Mouse (Mus musculus): ENCODE data around the gene Necap2. TPM values are rescaled to one million over a fixed set of nuclear protein-coding genes. Genes with fewer than 3 reads are reported as not detected.

Necap2 gene
- polyA plus RNA-seq, 1 experiment from 2014 or later, result 43.2 TPM

GRCm38 (mm10) chr4:141059616-141060425, 18.3 kb downstream of the Necap2 start:
- peak overlapping the region; percentile 86 for H3K4me2 ChIP-seq
- peak overlapping the region; percentile 89 for H3K9ac ChIP-seq
- peaks cover 21% of the 10 kb centered on the region for H3K36me3 ChIP-seq
- ATAC-seq (ENCODE audit: insufficient number of reproducible peaks, low FRiP score), result peak; percentile 52
- peak overlapping the region; percentile 91 for H3K27ac ChIP-seq (ENCODE audit: poor library complexity, severe bottlenecking)
- no peaks in the 10 kb centered on the region for H3K9me3 ChIP-seq (replicated peaks)
- WGBS, result 3% methylated on average over 32 of the region's 32 CpGs
- no peaks in the 10 kb centered on the region for H3K27me3 ChIP-seq (replicated peaks)
- H3K4me1 ChIP-seq (replicated peaks), result peaks cover 9% of the 10 kb centered on the region
- H3K4me3 ChIP-seq, result peak overlapping the region; percentile 71

GRCm38 (mm10) chr4:141058835-141059234, 19.3 kb downstream of the Necap2 start:
- no peak for ATAC-seq (ENCODE audit: insufficient number of reproducible peaks, low FRiP score)
- H3K27ac ChIP-seq (ENCODE audit: poor library complexity, severe bottlenecking), result no peak overlapping the region
- WGBS, result 78% methylated on average over 9 of the region's 9 CpGs
- no peak overlapping the region for H3K9ac ChIP-seq
- no peak overlapping the region for H3K4me2 ChIP-seq
- H3K4me3 ChIP-seq, result no peak overlapping the region
- no peaks in the 10 kb centered on the region for H3K9me3 ChIP-seq (replicated peaks)
- H3K27me3 ChIP-seq (replicated peaks), result no peaks in the 10 kb centered on the region
- peaks cover 25% of the 10 kb centered on the region for H3K36me3 ChIP-seq
- H3K4me1 ChIP-seq (replicated peaks), result peaks cover 14% of the 10 kb centered on the region

- Histone ChIP-seq H3K4me2 (no peak overlapping the region), H3K27me3 (replicated peaks) (no peaks in the 10 kb centered on the region), H3K4me1 (replicated peaks) (peaks cover 28% of the 10 kb centered on the region), H3K9ac (no peak overlapping the region), H3K36me3 (peaks cover 30% of the 10 kb centered on the region), H3K4me3 (no peak overlapping the region), H3K9me3 (replicated peaks) (no peaks in the 10 kb centered on the region), H3K27ac (ENCODE audit: poor library complexity, severe bottlenecking) (no peak overlapping the region)
- WGBS, result 94% methylated on average over 10 of the region's 10 CpGs
- ATAC-seq (ENCODE audit: insufficient number of reproducible peaks, low FRiP score), result no peak
These were observed 21.2 kb downstream of the Necap2 start for GRCm38 (mm10) chr4:141056970-141057369.

GRCm38 (mm10) chr4:141053568-141054161, 24.5 kb downstream of the Necap2 start:
- Histone ChIP-seq H3K4me2 (peak overlapping the region; percentile 49), H3K9me3 (replicated peaks) (no peaks in the 10 kb centered on the region), H3K27ac (ENCODE audit: poor library complexity, severe bottlenecking) (peak overlapping the region; percentile 55), H3K36me3 (peaks cover 36% of the 10 kb centered on the region), H3K9ac (peak overlapping the region; percentile 61), H3K27me3 (replicated peaks) (no peaks in the 10 kb centered on the region), H3K4me1 (replicated peaks) (peaks cover 19% of the 10 kb centered on the region), H3K4me3 (no peak overlapping the region)
- peak; percentile 10; the same call in 1 of the 2 replicates for ATAC-seq (ENCODE audit: insufficient number of reproducible peaks, low FRiP score)
- WGBS, result 37% methylated on average over 17 of the region's 17 CpGs

- 43% methylated on average over 8 of the region's 8 CpGs for WGBS
- Histone ChIP-seq H3K36me3 (peaks cover 36% of the 10 kb centered on the region), H3K4me3 (no peak overlapping the region), H3K27ac (ENCODE audit: poor library complexity, severe bottlenecking) (peak overlapping the region; percentile 55), H3K4me1 (replicated peaks) (peaks cover 19% of the 10 kb centered on the region), H3K27me3 (replicated peaks) (no peaks in the 10 kb centered on the region), H3K9me3 (replicated peaks) (no peaks in the 10 kb centered on the region), H3K9ac (peak overlapping the region; percentile 61), H3K4me2 (peak overlapping the region; percentile 49)
- ATAC-seq (ENCODE audit: insufficient number of reproducible peaks, low FRiP score), result peak; percentile 6; the same call in 1 of the 2 replicates
These were observed 25.0 kb downstream of the Necap2 start for GRCm38 (mm10) chr4:141053138-141053537.

- no peak for ATAC-seq (ENCODE audit: insufficient number of reproducible peaks, low FRiP score)
- 83% methylated on average over 12 of the region's 12 CpGs for WGBS
- Histone ChIP-seq H3K4me1 (replicated peaks) (peaks cover 19% of the 10 kb centered on the region), H3K27me3 (replicated peaks) (no peaks in the 10 kb centered on the region), H3K4me2 (no peak overlapping the region), H3K27ac (ENCODE audit: poor library complexity, severe bottlenecking) (0 out of 2 replicates have a peak overlapping the region, but pooled peaks have one; percentile 55), H3K4me3 (no peak overlapping the region), H3K36me3 (peaks cover 37% of the 10 kb centered on the region), H3K9me3 (replicated peaks) (no peaks in the 10 kb centered on the region), H3K9ac (0 out of 2 replicates have a peak overlapping the region, but pooled peaks have one; percentile 61)
These were observed 25.7 kb downstream of the Necap2 start for GRCm38 (mm10) chr4:141052442-141052841.

GRCm38 (mm10) chr4:141049476-141049835, 28.7 kb downstream of the Necap2 start:
- H3K4me1 ChIP-seq (replicated peaks), result peaks cover 25% of the 10 kb centered on the region
- H3K9me3 ChIP-seq (replicated peaks), result no peaks in the 10 kb centered on the region
- no peaks in the 10 kb centered on the region for H3K27me3 ChIP-seq (replicated peaks)
- H3K4me2 ChIP-seq, result no peak overlapping the region
- peaks cover 36% of the 10 kb centered on the region for H3K36me3 ChIP-seq
- no peak for ATAC-seq (ENCODE audit: insufficient number of reproducible peaks, low FRiP score)
- WGBS, result 62% methylated on average over 4 of the region's 4 CpGs
- no peak overlapping the region for H3K4me3 ChIP-seq
- H3K9ac ChIP-seq, result no peak overlapping the region
- no peak overlapping the region for H3K27ac ChIP-seq (ENCODE audit: poor library complexity, severe bottlenecking)

GRCm38 (mm10) chr4:141048810-141049475, 29.2 kb downstream of the Necap2 start:
- Histone ChIP-seq H3K9me3 (replicated peaks) (no peaks in the 10 kb centered on the region), H3K36me3 (peaks cover 35% of the 10 kb centered on the region), H3K9ac (no peak overlapping the region), H3K4me1 (replicated peaks) (peaks cover 21% of the 10 kb centered on the region), H3K4me3 (no peak overlapping the region), H3K27ac (ENCODE audit: poor library complexity, severe bottlenecking) (no peak overlapping the region), H3K27me3 (replicated peaks) (no peaks in the 10 kb centered on the region), H3K4me2 (no peak overlapping the region)
- 85% methylated on average over 17 of the region's 17 CpGs for WGBS
- no peak for ATAC-seq (ENCODE audit: insufficient number of reproducible peaks, low FRiP score)

GRCm38 (mm10) chr4:141044816-141045215, 33.3 kb downstream of the Necap2 start:
- Histone ChIP-seq H3K9me3 (replicated peaks) (no peaks in the 10 kb centered on the region), H3K36me3 (peaks cover 53% of the 10 kb centered on the region), H3K4me3 (no peak overlapping the region), H3K27ac (ENCODE audit: poor library complexity, severe bottlenecking) (no peak overlapping the region), H3K4me1 (replicated peaks) (peaks cover 6% of the 10 kb centered on the region; the same call in 1 of the 2 replicates), H3K4me2 (no peak overlapping the region), H3K27me3 (replicated peaks) (no peaks in the 10 kb centered on the region), H3K9ac (no peak overlapping the region)
- 24% methylated on average over 8 of the region's 8 CpGs for WGBS
- ATAC-seq (ENCODE audit: insufficient number of reproducible peaks, low FRiP score), result no peak

- ATAC-seq (ENCODE audit: insufficient number of reproducible peaks, low FRiP score), result 0 out of 2 replicates have a peak, but pooled peaks have one; percentile 22
- Histone ChIP-seq H3K9me3 (replicated peaks) (no peaks in the 10 kb centered on the region), H3K36me3 (peaks cover 58% of the 10 kb centered on the region), H3K4me3 (no peak overlapping the region), H3K4me2 (no peak overlapping the region), H3K4me1 (replicated peaks) (peaks cover 4% of the 10 kb centered on the region; the same call in 1 of the 2 replicates), H3K27ac (ENCODE audit: poor library complexity, severe bottlenecking) (no peak overlapping the region), H3K27me3 (replicated peaks) (no peaks in the 10 kb centered on the region), H3K9ac (no peak overlapping the region)
- 53% methylated on average over 12 of the region's 12 CpGs for WGBS
These were observed 37.0 kb downstream of the Necap2 start for GRCm38 (mm10) chr4:141041117-141041516.

Data from heart, embryonic 12.5 days (tissue).